Mouse (Mus musculus): Measurements from ENCODE around the gene Rhd. TPM values are rescaled to one million over a fixed set of nuclear protein-coding genes. Genes with fewer than 3 reads are reported as not detected.
A peak's percentile ranks its signal among the peaks of the same experiment; 100 is the strongest.

The Rhd gene
- polyA plus RNA-seq, 2 experiments: 3.6 to 4.1 TPM

- no peak for TF ChIP-seq POLR2A (IDR thresholded peaks at IDR 0.05; ENCODE audit: borderline replicate concordance, extremely low read depth, insufficient read depth, insufficient read length)
- peak overlapping the region; percentile 93 for H3K9ac ChIP-seq (ENCODE audit: low read depth, low read length, severe bottlenecking)
- peak overlapping the region; percentile 97 for H3K4me2 ChIP-seq (replicated peaks; ENCODE audit: low read depth, low read length, severe bottlenecking)
- peaks cover 15% of the 10 kb centered on the region for H3K4me1 ChIP-seq (ENCODE audit: control insufficient read depth, insufficient read depth, low read length)
- H3K27ac ChIP-seq (replicated peaks; ENCODE audit: low read depth, low read length): peak overlapping the region; percentile 86
- H3K36me3 ChIP-seq (ENCODE audit: control insufficient read depth, insufficient read depth, low read length): peaks cover 43% of the 10 kb centered on the region
- no peaks in the 10 kb centered on the region for H3K9me3 ChIP-seq (ENCODE audit: control insufficient read depth, low read length)
- peak overlapping the region; percentile 99 for H3K4me3 ChIP-seq (replicated peaks; ENCODE audit: low read length)
- DNase-seq (ENCODE audit: low spot score) (peak; percentile 46), ATAC-seq (ENCODE audit: low FRiP score, low read depth) (peak; percentile 17)
- H3K27me3 ChIP-seq (ENCODE audit: control insufficient read depth, insufficient read depth, low read length): no peaks in the 10 kb centered on the region
- WGBS: under 1% methylated on average over 55 of the region's 75 CpGs
These were observed 59.8 kb downstream of the Rhd start for GRCm38 (mm10) chr4:134924019-134924741.

GRCm38 (mm10) chr4:134925206-134925605 lies 60.9 kb downstream of the Rhd start:
- Histone ChIP-seq H3K4me3 (replicated peaks; ENCODE audit: low read length) (peak overlapping the region; percentile 99), H3K4me2 (replicated peaks; ENCODE audit: low read depth, low read length, severe bottlenecking) (peak overlapping the region; percentile 97), H3K9me3 (ENCODE audit: control insufficient read depth, low read length) (no peaks in the 10 kb centered on the region), H3K36me3 (ENCODE audit: control insufficient read depth, insufficient read depth, low read length) (peaks cover 43% of the 10 kb centered on the region), H3K9ac (ENCODE audit: low read depth, low read length, severe bottlenecking) (no peak overlapping the region; the same call in 1 of the 2 replicates), H3K4me1 (ENCODE audit: control insufficient read depth, insufficient read depth, low read length) (peaks cover 15% of the 10 kb centered on the region), H3K27me3 (ENCODE audit: control insufficient read depth, insufficient read depth, low read length) (no peaks in the 10 kb centered on the region), H3K27ac (replicated peaks; ENCODE audit: low read depth, low read length) (no peak overlapping the region)
- no peak for TF ChIP-seq POLR2A (IDR thresholded peaks at IDR 0.05; ENCODE audit: borderline replicate concordance, extremely low read depth, insufficient read depth, insufficient read length)
- ATAC-seq (ENCODE audit: low FRiP score, low read depth) (no peak), DNase-seq (ENCODE audit: low spot score) (no peak)
- WGBS: 71% methylated on average over 8 of the region's 8 CpGs

- no peak overlapping the region for H3K9ac ChIP-seq (ENCODE audit: low read depth, low read length, severe bottlenecking)
- 67% methylated on average over 5 of the region's 5 CpGs for WGBS
- no peak for TF ChIP-seq POLR2A (IDR thresholded peaks at IDR 0.05; ENCODE audit: borderline replicate concordance, extremely low read depth, insufficient read depth, insufficient read length)
- no peak overlapping the region for H3K4me3 ChIP-seq (replicated peaks; ENCODE audit: low read length)
- no peaks in the 10 kb centered on the region for H3K9me3 ChIP-seq (ENCODE audit: control insufficient read depth, low read length)
- H3K27ac ChIP-seq (replicated peaks; ENCODE audit: low read depth, low read length): no peak overlapping the region
- ATAC-seq (ENCODE audit: low FRiP score, low read depth): no peak
- H3K36me3 ChIP-seq (ENCODE audit: control insufficient read depth, insufficient read depth, low read length): peaks cover 49% of the 10 kb centered on the region
- no peak overlapping the region for H3K4me2 ChIP-seq (replicated peaks; ENCODE audit: low read depth, low read length, severe bottlenecking)
- no peak for DNase-seq (ENCODE audit: low spot score)
- H3K4me1 ChIP-seq (ENCODE audit: control insufficient read depth, insufficient read depth, low read length): peaks cover 17% of the 10 kb centered on the region
- no peaks in the 10 kb centered on the region for H3K27me3 ChIP-seq (ENCODE audit: control insufficient read depth, insufficient read depth, low read length)
These were observed 63.6 kb downstream of the Rhd start for GRCm38 (mm10) chr4:134927815-134928463.

GRCm38 (mm10) chr4:134928464-134928836 lies 64.1 kb downstream of the Rhd start:
- peaks cover 17% of the 10 kb centered on the region for H3K4me1 ChIP-seq (ENCODE audit: control insufficient read depth, insufficient read depth, low read length)
- DNase-seq (ENCODE audit: low spot score) (no peak), ATAC-seq (ENCODE audit: low FRiP score, low read depth) (no peak)
- no peaks in the 10 kb centered on the region for H3K9me3 ChIP-seq (ENCODE audit: control insufficient read depth, low read length)
- H3K36me3 ChIP-seq (ENCODE audit: control insufficient read depth, insufficient read depth, low read length): peaks cover 54% of the 10 kb centered on the region
- no peak overlapping the region for H3K27ac ChIP-seq (replicated peaks; ENCODE audit: low read depth, low read length)
- H3K27me3 ChIP-seq (ENCODE audit: control insufficient read depth, insufficient read depth, low read length): no peaks in the 10 kb centered on the region
- TF ChIP-seq POLR2A (IDR thresholded peaks at IDR 0.05; ENCODE audit: borderline replicate concordance, extremely low read depth, insufficient read depth, insufficient read length): no peak
- WGBS: 81% methylated on average over 1 of the region's 1 CpGs
- H3K9ac ChIP-seq (ENCODE audit: low read depth, low read length, severe bottlenecking): no peak overlapping the region
- no peak overlapping the region for H3K4me2 ChIP-seq (replicated peaks; ENCODE audit: low read depth, low read length, severe bottlenecking)
- no peak overlapping the region for H3K4me3 ChIP-seq (replicated peaks; ENCODE audit: low read length)

GRCm38 (mm10) chr4:134929536-134929935 lies 65.2 kb downstream of the Rhd start:
- no peak for ATAC-seq (ENCODE audit: low FRiP score, low read depth)
- TF ChIP-seq POLR2A (IDR thresholded peaks at IDR 0.05; ENCODE audit: borderline replicate concordance, extremely low read depth, insufficient read depth, insufficient read length): no peak
- Histone ChIP-seq H3K27me3 (ENCODE audit: control insufficient read depth, insufficient read depth, low read length) (no peaks in the 10 kb centered on the region), H3K9ac (ENCODE audit: low read depth, low read length, severe bottlenecking) (no peak overlapping the region), H3K9me3 (ENCODE audit: control insufficient read depth, low read length) (no peaks in the 10 kb centered on the region), H3K36me3 (ENCODE audit: control insufficient read depth, insufficient read depth, low read length) (peaks cover 58% of the 10 kb centered on the region), H3K4me1 (ENCODE audit: control insufficient read depth, insufficient read depth, low read length) (peaks cover 17% of the 10 kb centered on the region), H3K4me3 (replicated peaks; ENCODE audit: low read length) (no peak overlapping the region), H3K27ac (replicated peaks; ENCODE audit: low read depth, low read length) (no peak overlapping the region), H3K4me2 (replicated peaks; ENCODE audit: low read depth, low read length, severe bottlenecking) (no peak overlapping the region)
- no peak for DNase-seq (ENCODE audit: low spot score)
- WGBS: 74% methylated on average over 4 of the region's 4 CpGs
